Mouse (Mus musculus) kidney, embryonic 16.5 days (tissue): ENCODE data around the gene Kmt2e. TPM values are rescaled to one million over a fixed set of nuclear protein-coding genes. Genes with fewer than 3 reads are reported as not detected.

Experiments
- ATAC-seq: fragments of 200-750 bp; cut with Nextera tagmentation; 2 replicates; pipeline ENCODE4 v1.8.0; 2017; ENCODE audit warnings: moderate TSS enrichment; ENCODE audit not compliant: low FRiP score, low TSS enrichment
- H3K27ac ChIP-seq: fragments of 300-500 bp; sonication (generic); 2 replicates; pipeline ENCODE4 v1.5.1; 2014; ENCODE audit warnings: low read length
- H3K27me3 ChIP-seq: fragments of 300-500 bp; sonication (generic); 2 replicates; pipeline ENCODE4 v1.6.1; 2014; ENCODE audit warnings: low read length, control low read depth, mixed read lengths; ENCODE audit not compliant: insufficient read depth
- H3K36me3 ChIP-seq: fragments of 300-500 bp; sonication (generic); 2 replicates; pipeline ENCODE4 v1.6.1; 2014; ENCODE audit warnings: low read length, control low read depth, mixed read lengths; ENCODE audit not compliant: insufficient read depth
- H3K4me1 ChIP-seq: fragments of 300-500 bp; sonication (generic); 2 replicates; pipeline ENCODE4 v1.6.1; 2014; ENCODE audit warnings: low read length, control low read depth, mixed read lengths; ENCODE audit not compliant: insufficient read depth
- H3K4me2 ChIP-seq: fragments of 300-500 bp; sonication (generic); replicated peaks from 2 replicates; pipeline ENCODE4 v1.6.1; 2014; ENCODE audit warnings: low read depth, low read length
- H3K4me3 ChIP-seq: fragments of 300-500 bp; sonication (generic); 2 replicates; pipeline ENCODE4 v1.5.1; 2014; ENCODE audit warnings: mild to moderate bottlenecking, low read length
- H3K9ac ChIP-seq: fragments of 300-500 bp; sonication (generic); replicated peaks from 2 replicates; pipeline ENCODE4 v1.6.1; 2014; ENCODE audit warnings: low read length
- H3K9me3 ChIP-seq: fragments of 300-500 bp; sonication (generic); 2 replicates; pipeline ENCODE4 v1.6.1; 2016; ENCODE audit warnings: low read length, control low read depth
- WGBS: fragments of 180-500 bp; shearing (Covaris S2); extraction: QIAGEN DNeasy Blood & Tissue Kit; methylation state at CpG from one replicate; pipeline ENCODE4 v1.1.7; 2014; 5-methylcytosine and 5-hydroxymethylcytosine counted together
- polyA plus RNA-seq: library from polyadenylated mRNA; unstranded; fragments of >200 nt; fragmentation: Nextera tagmentation; extraction: Ambion mirVana; gene quantifications from 2 replicates; pipeline ENCODE4 v1.2.1, GENCODE M21; 2015

Kmt2e gene
- polyA plus RNA-seq, 1 experiment from 2014 or later: 98.8 TPM

- H3K4me1 ChIP-seq: no peaks in the 10 kb centered on the region
- H3K27ac ChIP-seq: no peak overlapping the region
- H3K36me3 ChIP-seq: no peaks in the 10 kb centered on the region
- H3K27me3 ChIP-seq: no peaks in the 10 kb centered on the region
- 54% methylated on average over 3 of the region's 3 CpGs for WGBS
- no peak overlapping the region for H3K4me3 ChIP-seq
- no peak for ATAC-seq
- no peak overlapping the region for H3K4me2 ChIP-seq
- no peak overlapping the region for H3K9ac ChIP-seq
- H3K9me3 ChIP-seq: no peaks in the 10 kb centered on the region; the same call in 1 of the 2 replicates
Measured at GRCm38 (mm10) chr5:23394366-23395145, 39.7 kb upstream of the Kmt2e start.

GRCm38 (mm10) chr5:23395721-23396120, 38.5 kb upstream of the Kmt2e start:
- 79% methylated on average over 3 of the region's 3 CpGs for WGBS

GRCm38 (mm10) chr5:23396756-23397155, 37.5 kb upstream of the Kmt2e start:
- no peak for ATAC-seq
- H3K4me1 ChIP-seq: no peaks in the 10 kb centered on the region
- H3K36me3 ChIP-seq: peaks cover 19% of the 10 kb centered on the region
- no peak overlapping the region for H3K27ac ChIP-seq
- no peaks in the 10 kb centered on the region; the same call in 1 of the 2 replicates for H3K9me3 ChIP-seq
- H3K9ac ChIP-seq: no peak overlapping the region
- 79% methylated on average over 3 of the region's 3 CpGs for WGBS
- no peak overlapping the region for H3K4me2 ChIP-seq
- H3K4me3 ChIP-seq: no peak overlapping the region
- no peaks in the 10 kb centered on the region for H3K27me3 ChIP-seq

More at GRCm38 (mm10) chr5:23395721-23396120, 38.5 kb upstream of the Kmt2e start:
- H3K4me3 ChIP-seq: no peak overlapping the region
- no peaks in the 10 kb centered on the region for H3K27me3 ChIP-seq
- no peak overlapping the region for H3K27ac ChIP-seq
- H3K9me3 ChIP-seq: no peaks in the 10 kb centered on the region; the same call in 1 of the 2 replicates
- no peak overlapping the region for H3K4me2 ChIP-seq
- H3K4me1 ChIP-seq: no peaks in the 10 kb centered on the region
- no peak overlapping the region for H3K9ac ChIP-seq
- H3K36me3 ChIP-seq: peaks cover 9% of the 10 kb centered on the region; the same call in 1 of the 2 replicates
- no peak for ATAC-seq

- WGBS: 84% methylated on average over 3 of the region's 3 CpGs
Measured at GRCm38 (mm10) chr5:23400156-23400555, 34.1 kb upstream of the Kmt2e start.

GRCm38 (mm10) chr5:23400868-23401267, 33.4 kb upstream of the Kmt2e start:
- Histone ChIP-seq H3K27me3 (no peaks in the 10 kb centered on the region), H3K4me2 (no peak overlapping the region), H3K9me3 (no peaks in the 10 kb centered on the region), H3K36me3 (peaks cover 25% of the 10 kb centered on the region), H3K4me3 (no peak overlapping the region), H3K9ac (no peak overlapping the region), H3K27ac (no peak overlapping the region), H3K4me1 (no peaks in the 10 kb centered on the region)
- no peak for ATAC-seq
- WGBS: 96% methylated on average over 3 of the region's 3 CpGs

More at GRCm38 (mm10) chr5:23400156-23400555, 34.1 kb upstream of the Kmt2e start:
- Histone ChIP-seq H3K4me2 (no peak overlapping the region), H3K4me3 (no peak overlapping the region), H3K9ac (no peak overlapping the region), H3K36me3 (peaks cover 25% of the 10 kb centered on the region), H3K27me3 (no peaks in the 10 kb centered on the region), H3K4me1 (no peaks in the 10 kb centered on the region), H3K27ac (no peak overlapping the region), H3K9me3 (no peaks in the 10 kb centered on the region)
- no peak for ATAC-seq

GRCm38 (mm10) chr5:23401368-23401767, 32.9 kb upstream of the Kmt2e start:
- no peaks in the 10 kb centered on the region for H3K9me3 ChIP-seq
- H3K4me1 ChIP-seq: no peaks in the 10 kb centered on the region
- no peak overlapping the region for H3K4me3 ChIP-seq
- ATAC-seq: no peak
- no peaks in the 10 kb centered on the region for H3K27me3 ChIP-seq
- no peak overlapping the region for H3K27ac ChIP-seq
- H3K36me3 ChIP-seq: peaks cover 25% of the 10 kb centered on the region
- H3K9ac ChIP-seq: no peak overlapping the region
- H3K4me2 ChIP-seq: no peak overlapping the region
- WGBS: 77% methylated on average over 9 of the region's 9 CpGs

GRCm38 (mm10) chr5:23401999-23402398, 32.2 kb upstream of the Kmt2e start:
- Histone ChIP-seq H3K27me3 (no peaks in the 10 kb centered on the region), H3K27ac (no peak overlapping the region), H3K9me3 (no peaks in the 10 kb centered on the region), H3K4me2 (no peak overlapping the region), H3K4me3 (no peak overlapping the region), H3K4me1 (no peaks in the 10 kb centered on the region), H3K9ac (no peak overlapping the region), H3K36me3 (peaks cover 25% of the 10 kb centered on the region)
- 78% methylated on average over 1 of the region's 2 CpGs for WGBS
- no peak for ATAC-seq

GRCm38 (mm10) chr5:23403161-23403560, 31.1 kb upstream of the Kmt2e start:
- no peak overlapping the region for H3K27ac ChIP-seq
- peaks cover 25% of the 10 kb centered on the region for H3K36me3 ChIP-seq
- WGBS: 77% methylated on average over 11 of the region's 11 CpGs
- H3K4me3 ChIP-seq: no peak overlapping the region
- H3K4me1 ChIP-seq: peaks cover 1% of the 10 kb centered on the region; the same call in 1 of the 2 replicates
- no peak for ATAC-seq
- no peaks in the 10 kb centered on the region for H3K27me3 ChIP-seq
- H3K9me3 ChIP-seq: no peaks in the 10 kb centered on the region
- H3K9ac ChIP-seq: no peak overlapping the region
- no peak overlapping the region for H3K4me2 ChIP-seq

- Histone ChIP-seq H3K4me1 (peaks cover 24% of the 10 kb centered on the region), H3K27ac (no peak overlapping the region), H3K4me2 (no peak overlapping the region), H3K9ac (no peak overlapping the region), H3K27me3 (no peaks in the 10 kb centered on the region), H3K9me3 (no peaks in the 10 kb centered on the region), H3K4me3 (no peak overlapping the region), H3K36me3 (peaks cover 16% of the 10 kb centered on the region; the same call in 1 of the 2 replicates)
- ATAC-seq: no peak
- WGBS: 94% methylated on average over 12 of the region's 12 CpGs
Measured at GRCm38 (mm10) chr5:23405666-23406404, 28.4 kb upstream of the Kmt2e start.

- Histone ChIP-seq H3K4me2 (no peak overlapping the region), H3K4me1 (peaks cover 29% of the 10 kb centered on the region), H3K9ac (no peak overlapping the region), H3K4me3 (no peak overlapping the region), H3K9me3 (no peaks in the 10 kb centered on the region), H3K27me3 (no peaks in the 10 kb centered on the region), H3K36me3 (peaks cover 10% of the 10 kb centered on the region; the same call in 1 of the 2 replicates), H3K27ac (no peak overlapping the region)
- 82% methylated on average over 4 of the region's 4 CpGs for WGBS
- ATAC-seq: no peak
Measured at GRCm38 (mm10) chr5:23406405-23406745, 27.9 kb upstream of the Kmt2e start.
